Mouse (Mus musculus) heart, adult 2 months (tissue): ENCODE measurements around the gene Commd2. TPM values are rescaled to one million over a fixed set of nuclear protein-coding genes. Genes with fewer than 3 reads are reported as not detected.

Experiments
- DNase-seq, 2 experiments: peaks; one replicate each; pipeline ENCODE4 v3.0.0; 2021
- H3K27ac ChIP-seq: fragments of 200-600 bp; 2 replicates; pipeline ENCODE4 v1.8.1; 2022
- H3K27me3 ChIP-seq: fragments of 200-500 bp; 2 replicates; pipeline ENCODE4 v1.6.1; 2012; ENCODE audit warnings: mild to moderate bottlenecking, low read length, inconsistent platforms, mixed read lengths; ENCODE audit not compliant: control insufficient read depth, insufficient read depth
- H3K36me3 ChIP-seq: fragments of 200-500 bp; 2 replicates; pipeline ENCODE4 v1.6.1; 2012; ENCODE audit warnings: low read length, inconsistent platforms; ENCODE audit not compliant: control insufficient read depth, insufficient read depth
- H3K4me1 ChIP-seq: fragments of 200-500 bp; 2 replicates; pipeline ENCODE4 v1.6.1; 2011; ENCODE audit warnings: low read length; ENCODE audit not compliant: control insufficient read depth, insufficient read depth
- H3K4me3 ChIP-seq: fragments of 200-600 bp; 2 replicates; pipeline ENCODE4 v1.8.1; 2022
- H3K79me2 ChIP-seq: fragments of 200-500 bp; replicated peaks from 2 replicates; pipeline ENCODE4 v1.6.1; 2012; ENCODE audit warnings: mild to moderate bottlenecking, inconsistent platforms, low read length, moderate library complexity, mixed read lengths; ENCODE audit not compliant: control insufficient read depth, insufficient read depth
- H3K9ac ChIP-seq: fragments of 200-500 bp; 2 replicates; pipeline ENCODE4 v1.6.1; 2012; ENCODE audit warnings: low read depth, mild to moderate bottlenecking, control low read depth, inconsistent platforms, low read length, mixed read lengths
- CTCF ChIP-seq: fragments of 200-600 bp; IDR thresholded peaks from 2 replicates; pipeline ENCODE4 v1.8.1; 2022; ENCODE audit warnings: antibody characterized with exemption, mild to moderate bottlenecking, moderate library complexity
- EP300 ChIP-seq: fragments of 200-500 bp; IDR thresholded peaks from 2 replicates; pipeline ENCODE4 v1.6.1; 2011; ENCODE audit warnings: low read depth, low read length, control low read depth; ENCODE audit not compliant: insufficient read depth
- POLR2A ChIP-seq: fragments of 200-500 bp; IDR thresholded peaks from 2 replicates; pipeline ENCODE4 v1.6.1; 2011; ENCODE audit warnings: mild to moderate bottlenecking, low read depth, low read length, control low read depth; ENCODE audit not compliant: insufficient read depth
- intact Hi-C: fragments of 180-260 bp; cut with DNase I; formaldehyde crosslinking; loops from one replicate; pipeline ENCODE4 v1.15.1; 2025
- microRNA-seq, 2 experiments: library from miRNA; unstranded; fragments of <30 nt; microRNA quantifications; one replicate each; pipeline ENCODE4 v1.2.0; 2021
- polyA plus RNA-seq: library from polyadenylated mRNA; depleted of rRNA; stranded (reverse); fragments of >200 nt; gene quantifications from 2 replicates; pipeline ENCODE4 v1.2.3, GENCODE M21; 2012; rRNA removed
- total RNA-seq, 2 experiments: library from RNA; stranded (reverse); gene quantifications; 2 replicates each; pipeline ENCODE4 v1.2.3; 2021

Commd2 gene
- total and polyA plus RNA-seq, 3 experiments, result 11.9 to 13.9 (median 12.2) TPM

- Histone ChIP-seq H3K4me3 (no peak overlapping the region), H3K79me2 (no peaks in the 10 kb centered on the region), H3K36me3 (no peaks in the 10 kb centered on the region), H3K27me3 (no peaks in the 10 kb centered on the region), H3K27ac (no peak overlapping the region), H3K4me1 (no peaks in the 10 kb centered on the region), H3K9ac (no peak overlapping the region)
- TF ChIP-seq EP300 (no peak), POLR2A (no peak), CTCF (no peak)
- intact Hi-C loops, result no loop called here
- no peak for DNase-seq
Measured at GRCm38 (mm10) chr3:57595506-57595905, 56.0 kb downstream of the Commd2 start.

Small RNA genes within 50 kb of the gene (microRNA-seq; reads per million reads assigned to microRNA genes)
- gene Mir6377, result 0 reads per million in 2 experiments

Other genes with a start within 250 kb of the Commd2 start
- gene Tm4sf4, start 226.4 kb downstream of the Commd2 start, total RNA-seq, result under 1 TPM; 0.14 to 0.16 TPM
- gene Tm4sf4, start 226.4 kb downstream of the Commd2 start, polyA plus RNA-seq, result 0.14 and 0.23 TPM in 2 replicates
- 10 to 100 TPM; 46.5 to 49.1 TPM for gene Wwtr1, start 75.8 kb downstream of the Commd2 start, total RNA-seq
- 28.2 and 40.6 TPM in 2 replicates for gene Wwtr1, start 75.8 kb downstream of the Commd2 start, polyA plus RNA-seq
- not detected for gene Ankub1, start 41.1 kb upstream of the Commd2 start, total RNA-seq
- 0.12 TPM in 1 of 2 replicates, not detected in the other for gene Ankub1, start 41.1 kb upstream of the Commd2 start, polyA plus RNA-seq
- gene Rnf13, start 84.3 kb upstream of the Commd2 start, total RNA-seq, result 10 to 100 TPM; 73.6 to 83.2 TPM
- 61.2 and 98.0 TPM in 2 replicates for gene Rnf13, start 84.3 kb upstream of the Commd2 start, polyA plus RNA-seq
- 10 to 100 TPM; 36.2 to 37.0 TPM for gene Pfn2, start 196.4 kb upstream of the Commd2 start, total RNA-seq
- gene Pfn2, start 196.4 kb upstream of the Commd2 start, polyA plus RNA-seq, result 26.9 and 55.6 TPM in 2 replicates